Mouse (Mus musculus) small intestine, adult 2 months (tissue): ENCODE results near the gene Timp3.

ENCODE experiments used
- CTCF ChIP-seq: fragments of 200-500 bp; IDR thresholded peaks from 2 replicates; pipeline ENCODE4 v1.5.1; 2012; ENCODE audit warnings: low read depth, mild to moderate bottlenecking, control low read depth, inconsistent platforms, low read length, moderate library complexity, mixed read lengths; ENCODE audit not compliant: insufficient replicate concordance, insufficient read length; ENCODE audit errors: extremely low read depth
- POLR2A ChIP-seq: fragments of 200-500 bp; IDR thresholded peaks from 2 replicates; pipeline ENCODE4 v1.6.1; 2012; ENCODE audit warnings: low read depth, mild to moderate bottlenecking, control low read depth, inconsistent platforms, low read length, moderate library complexity

DNA sequence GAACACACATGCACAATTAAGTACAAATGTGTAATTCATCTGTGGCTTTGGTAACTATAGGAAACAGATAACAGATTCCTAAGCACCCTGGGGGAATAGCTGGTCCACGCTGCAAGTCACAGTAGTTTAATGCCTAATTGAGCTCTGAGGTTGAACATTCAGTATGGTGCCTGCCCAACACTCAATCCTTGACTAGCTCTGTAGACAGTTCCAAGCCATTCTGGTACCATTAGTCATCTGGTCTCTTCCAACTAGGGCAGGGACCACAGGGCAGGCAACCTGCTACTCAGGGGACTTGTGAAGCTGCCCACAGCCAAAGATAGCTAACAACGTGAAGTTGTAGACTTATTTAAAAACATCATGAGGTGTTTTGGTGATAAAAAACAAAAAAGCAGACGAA, 43.1 kb upstream of the Timp3 start:
- TF ChIP-seq CTCF (no peak), POLR2A (no peak)
